Mouse (Mus musculus): ENCODE measurements at regions not wholly inside any gene's neighbourhood (a gene's known extent, or its start where the extent isn't known, plus 50 kb on each side); places are given as distances from the start of the nearest gene placed in this dataset.

DNA sequence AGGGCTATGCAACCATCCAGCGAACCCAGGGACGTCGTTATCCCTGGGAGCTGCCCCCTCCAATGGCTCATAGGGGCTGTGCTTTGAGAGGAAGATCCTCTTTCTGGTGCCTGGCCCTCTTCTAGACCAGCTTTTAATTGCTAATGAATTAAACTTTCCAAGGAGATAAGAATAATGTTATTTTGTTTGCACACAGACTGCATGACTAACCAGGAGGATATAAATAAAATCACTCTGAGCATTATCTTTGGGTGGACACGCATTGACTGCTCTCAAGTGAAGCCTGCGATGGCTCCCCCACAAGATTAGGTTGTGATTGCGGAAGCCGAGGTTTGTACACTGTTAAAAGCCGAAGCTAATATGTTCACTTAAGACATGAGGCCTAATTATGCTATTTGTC is 106.3 kb downstream of the Lmo4 start:
- H3K27ac ChIP-seq = no peak overlapping the region
- no peaks in the 10 kb centered on the region for H3K36me3 ChIP-seq (replicated peaks; ENCODE audit: control insufficient read depth, insufficient read depth, low read depth)
- no peak overlapping the region for H3K4me2 ChIP-seq (ENCODE audit: low read depth)
- no peak overlapping the region for H3K9ac ChIP-seq (replicated peaks)
- H3K9me3 ChIP-seq (ENCODE audit: control insufficient read depth, low read length) = no peaks in the 10 kb centered on the region
- WGBS (ENCODE audit: insufficient replicate concordance) = 46% methylated on average over 8 of the region's 8 CpGs
- no peak for TF ChIP-seq CTCF (IDR thresholded peaks at IDR 0.05; ENCODE audit: low read depth)
- TF ChIP-seq EP300 (IDR thresholded peaks at IDR 0.05; ENCODE audit: low read depth) = no peak
- no peak for ATAC-seq (ENCODE audit: insufficient read depth)
- H3K4me1 ChIP-seq (replicated peaks; ENCODE audit: control insufficient read depth in 2 of 2, insufficient read depth in 2 of 2, low read length in 1 of 2) = no peaks in the 10 kb centered on the region
- no peaks in the 10 kb centered on the region for H3K27me3 ChIP-seq (ENCODE audit: control insufficient read depth, insufficient read depth, low read length)
- DNase-seq (ENCODE audit: low read depth in 3 of 3, low spot score in 3 of 3) = no peak
- no peak overlapping the region for H3K4me3 ChIP-seq (ENCODE audit: insufficient read depth in 1 of 2, low read depth in 2 of 2, low read length in 2 of 2)

DNA sequence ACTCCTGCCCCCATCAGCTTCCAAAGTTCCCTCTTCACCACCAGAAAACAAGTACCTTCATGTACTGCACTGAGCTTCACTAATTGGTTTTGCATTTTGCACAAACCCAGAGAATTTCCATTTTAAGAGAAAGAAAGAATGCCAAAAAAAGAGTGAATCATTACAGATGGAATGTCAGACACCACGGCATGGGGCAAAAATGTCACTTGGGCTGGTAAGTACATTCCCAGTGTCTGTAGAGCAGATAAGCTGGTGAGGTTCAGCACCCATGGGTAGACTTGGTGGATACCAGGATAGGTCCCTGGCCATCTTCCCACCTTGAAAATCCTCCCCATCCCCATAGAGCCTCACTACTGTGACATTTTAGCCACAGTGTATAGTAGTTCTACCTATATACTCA is 113.8 kb downstream of the Lmo4 start:
- no peaks in the 10 kb centered on the region for H3K27me3 ChIP-seq (ENCODE audit: control insufficient read depth, insufficient read depth, low read length)
- no peak for TF ChIP-seq EP300 (IDR thresholded peaks at IDR 0.05; ENCODE audit: low read depth)
- no peak for TF ChIP-seq CTCF (IDR thresholded peaks at IDR 0.05; ENCODE audit: low read depth)
- DNase-seq (ENCODE audit: low read depth in 3 of 3, low spot score in 3 of 3) (no peak), ATAC-seq (ENCODE audit: insufficient read depth) (no peak)
- no peak overlapping the region for H3K9ac ChIP-seq (replicated peaks)
- H3K4me1 ChIP-seq (replicated peaks; ENCODE audit: control insufficient read depth in 2 of 2, insufficient read depth in 2 of 2, low read length in 1 of 2) = no peaks in the 10 kb centered on the region
- H3K9me3 ChIP-seq (ENCODE audit: control insufficient read depth, low read length) = no peaks in the 10 kb centered on the region
- H3K4me2 ChIP-seq (ENCODE audit: low read depth) = no peak overlapping the region
- 59% methylated on average over 1 of the region's 1 CpGs for WGBS (ENCODE audit: insufficient replicate concordance)
- no peak overlapping the region for H3K4me3 ChIP-seq (ENCODE audit: insufficient read depth in 1 of 2, low read depth in 2 of 2, low read length in 2 of 2)
- no peak overlapping the region for H3K27ac ChIP-seq
- no peaks in the 10 kb centered on the region for H3K36me3 ChIP-seq (replicated peaks; ENCODE audit: control insufficient read depth, insufficient read depth, low read depth)

DNA sequence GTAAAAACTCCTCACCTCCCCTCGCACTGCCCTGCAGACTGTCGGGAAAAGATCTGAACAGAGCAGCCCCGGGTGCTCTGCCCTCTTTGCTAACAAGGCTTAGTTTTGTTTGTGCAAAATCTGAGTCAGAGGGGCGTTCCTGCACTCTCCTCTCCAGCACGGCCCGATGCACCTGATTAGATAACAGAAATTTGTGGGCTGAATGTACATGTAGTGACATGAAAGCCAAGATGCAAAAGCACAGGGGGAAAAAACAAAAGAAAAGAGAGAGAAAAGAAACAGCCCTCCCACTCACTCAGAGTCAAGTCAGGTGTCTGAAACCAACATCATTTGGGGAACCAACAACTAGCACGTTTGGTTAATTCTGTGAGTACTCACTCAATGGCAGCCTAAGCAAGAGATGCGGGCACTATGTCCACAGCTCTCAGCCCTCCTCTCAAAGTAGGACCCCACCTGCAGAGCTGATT is 115.2 kb downstream of the Lmo4 start:
- TF ChIP-seq EP300 (IDR thresholded peaks at IDR 0.05; ENCODE audit: low read depth) (no peak), CTCF (IDR thresholded peaks at IDR 0.05; ENCODE audit: low read depth) (no peak)
- no peak overlapping the region for H3K4me3 ChIP-seq (ENCODE audit: insufficient read depth in 1 of 2, low read depth in 2 of 2, low read length in 2 of 2)
- no peaks in the 10 kb centered on the region for H3K36me3 ChIP-seq (replicated peaks; ENCODE audit: control insufficient read depth, insufficient read depth, low read depth)
- H3K9ac ChIP-seq (replicated peaks) = no peak overlapping the region
- DNase-seq (ENCODE audit: low read depth in 3 of 3, low spot score in 3 of 3) (no peak), ATAC-seq (ENCODE audit: insufficient read depth) (no peak)
- no peaks in the 10 kb centered on the region for H3K4me1 ChIP-seq (replicated peaks; ENCODE audit: control insufficient read depth in 2 of 2, insufficient read depth in 2 of 2, low read length in 1 of 2)
- WGBS (ENCODE audit: insufficient replicate concordance) = 44% methylated on average over 8 of the region's 8 CpGs
- H3K27ac ChIP-seq = no peak overlapping the region
- H3K9me3 ChIP-seq (ENCODE audit: control insufficient read depth, low read length) = no peaks in the 10 kb centered on the region
- no peaks in the 10 kb centered on the region for H3K27me3 ChIP-seq (ENCODE audit: control insufficient read depth, insufficient read depth, low read length)
- no peak overlapping the region for H3K4me2 ChIP-seq (ENCODE audit: low read depth)

DNA sequence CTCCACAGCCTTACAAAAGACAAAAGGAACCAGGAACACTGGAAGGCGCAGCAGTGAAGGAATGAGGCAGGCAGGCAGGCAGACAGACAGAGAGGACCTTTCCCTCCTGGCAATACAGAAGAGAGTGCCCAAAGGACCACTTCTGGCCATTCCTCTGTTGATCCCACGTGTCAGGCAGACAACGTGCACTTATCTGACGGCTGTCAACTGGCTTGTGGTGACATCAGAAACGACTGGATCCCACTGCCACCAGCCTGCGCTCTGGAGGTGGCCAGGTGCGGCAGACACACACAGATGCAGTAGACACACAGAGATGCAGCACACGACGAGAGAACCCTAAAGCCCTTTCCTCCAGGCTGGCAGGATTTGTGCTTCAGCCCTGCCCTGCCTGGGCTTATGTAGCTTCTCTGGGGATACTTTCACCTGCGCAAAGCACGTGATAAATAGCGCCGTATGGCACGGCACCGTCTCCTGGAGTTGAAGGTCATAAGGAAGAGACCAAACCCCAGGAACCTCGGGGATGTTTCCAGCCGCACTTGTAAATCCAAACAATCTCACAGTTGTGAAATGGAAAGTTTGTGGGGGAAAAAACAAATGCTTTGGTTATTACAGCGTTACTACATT is 116.6 kb downstream of the Lmo4 start:
- no peak overlapping the region for H3K4me2 ChIP-seq (ENCODE audit: low read depth)
- H3K9me3 ChIP-seq (ENCODE audit: control insufficient read depth, low read length) = no peaks in the 10 kb centered on the region
- no peak for TF ChIP-seq EP300 (IDR thresholded peaks at IDR 0.05; ENCODE audit: low read depth)
- TF ChIP-seq CTCF (IDR thresholded peaks at IDR 0.05; ENCODE audit: low read depth) = no peak
- H3K9ac ChIP-seq (replicated peaks) = no peak overlapping the region
- no peaks in the 10 kb centered on the region for H3K27me3 ChIP-seq (ENCODE audit: control insufficient read depth, insufficient read depth, low read length)
- H3K4me1 ChIP-seq (replicated peaks; ENCODE audit: control insufficient read depth in 2 of 2, insufficient read depth in 2 of 2, low read length in 1 of 2) = no peaks in the 10 kb centered on the region
- no peak for ATAC-seq (ENCODE audit: insufficient read depth)
- H3K36me3 ChIP-seq (replicated peaks; ENCODE audit: control insufficient read depth, insufficient read depth, low read depth) = no peaks in the 10 kb centered on the region
- no peak overlapping the region for H3K4me3 ChIP-seq (ENCODE audit: insufficient read depth in 1 of 2, low read depth in 2 of 2, low read length in 2 of 2)
- H3K27ac ChIP-seq = no peak overlapping the region
- 61% methylated on average over 18 of the region's 18 CpGs for WGBS (ENCODE audit: insufficient replicate concordance)
- no peak for DNase-seq (ENCODE audit: low read depth in 3 of 3, low spot score in 3 of 3)

DNA sequence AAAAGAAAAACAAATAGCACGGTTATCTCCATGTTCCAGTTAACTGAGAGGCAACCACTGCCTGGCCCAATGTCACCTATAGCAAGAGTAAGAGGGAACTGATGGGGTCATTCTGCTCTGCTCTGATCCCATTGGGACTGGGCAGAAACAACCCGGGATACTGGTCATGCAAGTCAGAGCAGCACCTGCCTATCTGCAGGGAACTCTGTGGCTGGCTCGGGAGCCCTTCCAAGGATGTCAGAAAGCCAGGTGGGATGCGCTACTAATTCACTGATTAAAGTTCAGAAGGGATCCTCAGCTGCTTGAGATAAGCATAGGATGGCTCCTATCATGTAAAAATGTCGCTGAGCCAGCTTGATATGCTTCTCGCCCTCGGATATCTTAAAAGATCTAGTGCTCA is 117.2 kb downstream of the Lmo4 start:
- Histone ChIP-seq H3K27me3 (ENCODE audit: control insufficient read depth, insufficient read depth, low read length) (no peaks in the 10 kb centered on the region), H3K27ac (no peak overlapping the region), H3K9ac (replicated peaks) (no peak overlapping the region), H3K4me3 (ENCODE audit: insufficient read depth in 1 of 2, low read depth in 2 of 2, low read length in 2 of 2) (no peak overlapping the region), H3K36me3 (replicated peaks; ENCODE audit: control insufficient read depth, insufficient read depth, low read depth) (no peaks in the 10 kb centered on the region), H3K4me1 (replicated peaks; ENCODE audit: control insufficient read depth in 2 of 2, insufficient read depth in 2 of 2, low read length in 1 of 2) (no peaks in the 10 kb centered on the region), H3K4me2 (ENCODE audit: low read depth) (no peak overlapping the region), H3K9me3 (ENCODE audit: control insufficient read depth, low read length) (no peaks in the 10 kb centered on the region)
- TF ChIP-seq CTCF (IDR thresholded peaks at IDR 0.05; ENCODE audit: low read depth) (no peak), EP300 (IDR thresholded peaks at IDR 0.05; ENCODE audit: low read depth) (no peak)
- WGBS (ENCODE audit: insufficient replicate concordance) = 57% methylated on average over 7 of the region's 7 CpGs
- DNase-seq (ENCODE audit: low read depth in 3 of 3, low spot score in 3 of 3) (no peak), ATAC-seq (ENCODE audit: insufficient read depth) (no peak)
